Mouse (Mus musculus) bone marrow, adult 2 months (tissue): ENCODE results near the gene Drg1. TPM values are rescaled to one million over a fixed set of nuclear protein-coding genes. Genes with fewer than 3 reads are reported as not detected.

Experiments used
- H3K27ac ChIP-seq: fragments of 200-500 bp; 2 replicates; pipeline ENCODE4 v1.5.1; 2012; ENCODE audit warnings: low read depth, mild to moderate bottlenecking, control low read depth, inconsistent platforms, low read length; ENCODE audit not compliant: control insufficient read depth, poor library complexity, insufficient read depth
- H3K4me1 ChIP-seq: fragments of 200-500 bp; 2 replicates; pipeline ENCODE4 v1.6.1; 2011; ENCODE audit warnings: low read length; ENCODE audit not compliant: control insufficient read depth, insufficient read depth
- H3K4me3 ChIP-seq: fragments of 200-500 bp; replicated peaks from 2 replicates; pipeline ENCODE3; 2011; ENCODE audit warnings: mild to moderate bottlenecking, low read depth, low read length, control low read depth; ENCODE audit not compliant: control insufficient read depth
- CTCF ChIP-seq: fragments of 200-500 bp; IDR thresholded peaks from 2 replicates; pipeline ENCODE4 v1.5.1; 2011; ENCODE audit warnings: low read length, control low read depth; ENCODE audit not compliant: control insufficient read depth, insufficient read depth
- POLR2A ChIP-seq: fragments of 200-500 bp; IDR thresholded peaks from 2 replicates; pipeline ENCODE4 v1.6.1; 2011; ENCODE audit warnings: low read depth, mild to moderate bottlenecking, control low read depth, low read length, borderline replicate concordance; ENCODE audit not compliant: control insufficient read depth
- WGBS: fragments of 180-500 bp; shearing (Covaris S2); methylation state at CpG from one replicate; pipeline ENCODE4 v1.1.7; 2018; 5-methylcytosine and 5-hydroxymethylcytosine counted together
- polyA plus RNA-seq: library from polyadenylated mRNA; stranded (reverse); fragments of >200 nt; gene quantifications from 2 replicates; pipeline ENCODE4 v1.2.4, GENCODE M21; 2011; ENCODE audit warnings: low replicate concordance; ENCODE audit not compliant: missing spikeins, insufficient read depth, insufficient read length

Gene Drg1
- polyA plus RNA-seq, 1 experiment: 78.5 TPM

GRCm38 (mm10) chr11:3292062-3292421, 25.8 kb upstream of the Drg1 start:
- Histone ChIP-seq H3K4me3 (peak overlapping the region; percentile 88), H3K27ac (peak overlapping the region; percentile 98), H3K4me1 (no peaks in the 10 kb centered on the region; the same call in 1 of the 2 replicates)
- WGBS: 1% methylated on average over 8 of the region's 8 CpGs
- TF ChIP-seq CTCF (no peak), POLR2A (peak; percentile 37; the same call in 1 of the 2 replicates)

- peak overlapping the region; percentile 88 for H3K4me3 ChIP-seq
- WGBS: under 1% methylated on average over 26 of the region's 26 CpGs
- H3K4me1 ChIP-seq: no peaks in the 10 kb centered on the region; the same call in 1 of the 2 replicates
- TF ChIP-seq POLR2A (0 out of 2 replicates have a peak, but pooled peaks have one; percentile 33), CTCF (no peak)
- H3K27ac ChIP-seq: peak overlapping the region; percentile 98
Measured at GRCm38 (mm10) chr11:3291311-3292061, 25.3 kb upstream of the Drg1 start.

GRCm38 (mm10) chr11:3290640-3291310, 24.6 kb upstream of the Drg1 start:
- TF ChIP-seq CTCF: no peak
- TF ChIP-seq POLR2A: peak; percentile 48

GRCm38 (mm10) chr11:3289803-3290639, 23.8 kb upstream of the Drg1 start:
- under 1% methylated on average over 89 of the region's 92 CpGs for WGBS
- no peaks in the 10 kb centered on the region; the same call in 1 of the 2 replicates for H3K4me1 ChIP-seq

More at GRCm38 (mm10) chr11:3290640-3291310, 24.6 kb upstream of the Drg1 start:
- peak overlapping the region; percentile 88 for H3K4me3 ChIP-seq
- H3K4me1 ChIP-seq: no peaks in the 10 kb centered on the region; the same call in 1 of the 2 replicates
- under 1% methylated on average over 50 of the region's 50 CpGs for WGBS
- H3K27ac ChIP-seq: peak overlapping the region; percentile 98

GRCm38 (mm10) chr11:3289302-3289802, 23.1 kb upstream of the Drg1 start:
- Histone ChIP-seq H3K4me1 (no peaks in the 10 kb centered on the region; the same call in 1 of the 2 replicates), H3K27ac (peak overlapping the region; percentile 98), H3K4me3 (peak overlapping the region; percentile 88)
- 2% methylated on average over 36 of the region's 40 CpGs for WGBS
- TF ChIP-seq POLR2A (no peak), CTCF (no peak)

More at GRCm38 (mm10) chr11:3289803-3290639, 23.8 kb upstream of the Drg1 start:
- Histone ChIP-seq H3K4me3 (peak overlapping the region; percentile 88), H3K27ac (peak overlapping the region; percentile 98)
- TF ChIP-seq POLR2A (peak; percentile 62; the same call in 1 of the 2 replicates), CTCF (peak; percentile 60)

GRCm38 (mm10) chr11:3288521-3289301, 22.5 kb upstream of the Drg1 start, which contains the start of gene Patz1:
Gene Patz1 (plus strand): TSS chr11:3288874.
- no peaks in the 10 kb centered on the region; the same call in 1 of the 2 replicates for H3K4me1 ChIP-seq
- under 1% methylated on average over 41 of the region's 41 CpGs for WGBS
- H3K4me3 ChIP-seq: peak within 1 kb of the TSS; percentile 88
- peak; percentile 74; the same call in 1 of the 2 replicates for TF ChIP-seq POLR2A
- TF ChIP-seq CTCF: 0 out of 2 replicates have a peak, but pooled peaks have one; percentile 4
- peak within 1 kb of the TSS; percentile 98 for H3K27ac ChIP-seq

GRCm38 (mm10) chr11:3287921-3288320, 21.7 kb upstream of the Drg1 start:
- H3K4me3 ChIP-seq: no peak overlapping the region

More at GRCm38 (mm10) chr11:3287921-3288320, 21.7 kb upstream of the Drg1 start:
- 47% methylated on average over 5 of the region's 5 CpGs for WGBS
- H3K27ac ChIP-seq: no peak overlapping the region
- no peak for TF ChIP-seq POLR2A
- H3K4me1 ChIP-seq: no peaks in the 10 kb centered on the region; the same call in 1 of the 2 replicates
